Mouse (Mus musculus): ENCODE measurements at regions not wholly inside any gene's neighbourhood (a gene's known extent, or its start where the extent isn't known, plus 50 kb on each side); places are given as distances from the start of the nearest gene placed in this dataset.

GRCm38 (mm10) chr3:78901016-78901837 lies 385.1 kb downstream of the Rapgef2 start:
- TF ChIP-seq CTCF (IDR thresholded peaks at IDR 0.05; ENCODE audit: control insufficient read depth, insufficient read depth, insufficient replicate concordance, low read depth, low read length) (no peak), POLR2A (IDR thresholded peaks at IDR 0.05; ENCODE audit: control insufficient read depth, low read depth, low read length) (no peak)

Data from testis, adult 2 months (tissue).